Mouse (Mus musculus) megakaryocyte, embryonic 14.5 days (primary cell): ENCODE results near the gene Cmpk1.

ENCODE experiments used
- FLI1 ChIP-seq: IDR thresholded peaks from 2 replicates; pipeline ENCODE4 v1.6.1; 2012; ENCODE audit warnings: low read length, inconsistent platforms, mixed read lengths
- GATA1 ChIP-seq: IDR thresholded peaks from 3 replicates; pipeline ENCODE4 v1.6.1; 2012; ENCODE audit warnings: mixed read lengths, low read length, inconsistent platforms, borderline replicate concordance

DNA sequence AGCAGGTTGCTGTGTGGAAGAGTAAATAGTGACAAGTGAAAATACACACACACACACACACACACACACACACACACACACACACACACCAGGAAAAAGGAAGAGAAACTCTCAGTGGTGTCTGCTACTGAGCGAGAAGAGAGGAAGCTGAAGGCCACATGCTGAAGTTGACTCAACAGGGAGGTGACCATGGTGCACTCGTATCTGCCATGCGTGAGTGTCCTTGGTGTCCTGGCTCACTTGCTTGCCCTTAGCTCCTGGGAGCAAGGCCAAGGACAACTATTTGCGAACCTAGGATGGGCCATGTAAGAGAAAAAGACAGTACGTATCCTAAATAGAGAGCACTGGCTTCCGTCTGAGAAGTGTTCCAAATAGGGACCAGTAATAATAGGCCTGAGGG, 52.9 kb downstream of the Cmpk1 start:
- TF ChIP-seq GATA1 (no peak), FLI1 (no peak)
